Mouse (Mus musculus): ENCODE measurements at regions not wholly inside any gene's neighbourhood (a gene's known extent, or its start where the extent isn't known, plus 50 kb on each side); places are given as distances from the start of the nearest gene placed in this dataset.

- no peak for TF ChIP-seq POLR2A (IDR thresholded peaks at IDR 0.05; ENCODE audit: low read depth, low read length)
- TF ChIP-seq CTCF (conservative IDR thresholded peaks at IDR 0.05; ENCODE audit: insufficient read depth, insufficient read length, low read depth, low read length): no peak
These were observed 108.1 kb downstream of the D1Ertd622e start for GRCm38 (mm10) chr1:97553485-97554474.
